Mouse (Mus musculus): ENCODE results near the gene Zbtb16. TPM values are rescaled to one million over a fixed set of nuclear protein-coding genes. Genes with fewer than 3 reads are reported as not detected.

Zbtb16 gene
- total RNA-seq, 1 experiment, result 0.36 TPM

GRCm38 (mm10) chr9:48736361-48737209, 99.4 kb downstream of the Zbtb16 start:
- no peak for DNase-seq (ENCODE audit: low read depth, low spot score)
- TF ChIP-seq CHD2 (IDR thresholded peaks at IDR 0.05; ENCODE audit: low read depth, low read length) (no peak), HCFC1 (IDR thresholded peaks at IDR 0.05; ENCODE audit: borderline replicate concordance, insufficient read depth, low read length) (no peak), MAFK (IDR thresholded peaks at IDR 0.05; ENCODE audit: insufficient read depth, low read depth, low read length) (no peak), ZNF384 (IDR thresholded peaks at IDR 0.05; ENCODE audit: low read depth, low read length) (no peak), ZC3H11A (IDR thresholded peaks at IDR 0.05; ENCODE audit: borderline replicate concordance, low read depth, low read length) (no peak)
- Histone ChIP-seq H3K4me1 (ENCODE audit: control insufficient read depth in 2 of 2, insufficient read depth in 2 of 2, low read length in 2 of 2, poor library complexity in 1 of 2) (no peaks in the 10 kb centered on the region; a peak in 1 of 4 replicates), H3K4me3 (ENCODE audit: insufficient read depth in 1 of 2, low read depth in 1 of 2, low read length in 2 of 2, poor library complexity in 1 of 2, severe bottlenecking in 1 of 2) (no peak overlapping the region), H3K36me3 (ENCODE audit: control insufficient read depth, insufficient read depth, low read length, poor library complexity, severe bottlenecking) (no peaks in the 10 kb centered on the region), H3K27ac (ENCODE audit: insufficient read depth, low read depth, low read length, poor library complexity, severe bottlenecking) (no peak overlapping the region), H3K9ac (ENCODE audit: insufficient read depth, low read depth, low read length, poor library complexity, severe bottlenecking) (no peak overlapping the region), H3K9me3 (ENCODE audit: control insufficient read depth, insufficient read depth, low read depth, low read length) (no peaks in the 10 kb centered on the region)
- in situ Hi-C loops (cut with MboI; ENCODE audit: low sequenced_read_pairs in 2 of 2, unreplicated experiment in 2 of 2), result no loop called here

- in situ Hi-C loops (cut with MboI; ENCODE audit: low sequenced_read_pairs in 2 of 2, unreplicated experiment in 2 of 2), result no loop called here
- H3K36me3 ChIP-seq (ENCODE audit: control insufficient read depth, insufficient read depth, low read length, poor library complexity, severe bottlenecking), result no peaks in the 10 kb centered on the region
- H3K9ac ChIP-seq (ENCODE audit: insufficient read depth, low read depth, low read length, poor library complexity, severe bottlenecking), result no peak overlapping the region
- H3K9me3 ChIP-seq (ENCODE audit: control insufficient read depth, insufficient read depth, low read depth, low read length), result no peaks in the 10 kb centered on the region
- no peaks in the 10 kb centered on the region; a peak in 1 of 4 replicates for H3K4me1 ChIP-seq (ENCODE audit: control insufficient read depth in 2 of 2, insufficient read depth in 2 of 2, low read length in 2 of 2, poor library complexity in 1 of 2)
- H3K4me3 ChIP-seq (ENCODE audit: insufficient read depth in 1 of 2, low read depth in 1 of 2, low read length in 2 of 2, poor library complexity in 1 of 2, severe bottlenecking in 1 of 2), result no peak overlapping the region
- DNase-seq (ENCODE audit: low read depth, low spot score), result no peak
- H3K27ac ChIP-seq (ENCODE audit: insufficient read depth, low read depth, low read length, poor library complexity, severe bottlenecking), result no peak overlapping the region
- TF ChIP-seq MAFK (IDR thresholded peaks at IDR 0.05; ENCODE audit: insufficient read depth, low read depth, low read length) (no peak), CHD2 (IDR thresholded peaks at IDR 0.05; ENCODE audit: low read depth, low read length) (no peak), HCFC1 (IDR thresholded peaks at IDR 0.05; ENCODE audit: borderline replicate concordance, insufficient read depth, low read length) (no peak), ZC3H11A (IDR thresholded peaks at IDR 0.05; ENCODE audit: borderline replicate concordance, low read depth, low read length) (no peak), ZNF384 (IDR thresholded peaks at IDR 0.05; ENCODE audit: low read depth, low read length) (no peak)
Measured at GRCm38 (mm10) chr9:48735466-48736312, 100.3 kb downstream of the Zbtb16 start.

GRCm38 (mm10) chr9:48734725-48735465, 101.1 kb downstream of the Zbtb16 start:
- Histone ChIP-seq H3K27ac (ENCODE audit: insufficient read depth, low read depth, low read length, poor library complexity, severe bottlenecking) (no peak overlapping the region), H3K4me1 (ENCODE audit: control insufficient read depth in 2 of 2, insufficient read depth in 2 of 2, low read length in 2 of 2, poor library complexity in 1 of 2) (no peaks in the 10 kb centered on the region), H3K9me3 (ENCODE audit: control insufficient read depth, insufficient read depth, low read depth, low read length) (no peaks in the 10 kb centered on the region), H3K36me3 (ENCODE audit: control insufficient read depth, insufficient read depth, low read length, poor library complexity, severe bottlenecking) (no peaks in the 10 kb centered on the region), H3K4me3 (ENCODE audit: insufficient read depth in 1 of 2, low read depth in 1 of 2, low read length in 2 of 2, poor library complexity in 1 of 2, severe bottlenecking in 1 of 2) (no peak overlapping the region), H3K9ac (ENCODE audit: insufficient read depth, low read depth, low read length, poor library complexity, severe bottlenecking) (no peak overlapping the region)
- in situ Hi-C loops (cut with MboI; ENCODE audit: low sequenced_read_pairs in 2 of 2, unreplicated experiment in 2 of 2), result no loop called here
- no peak for DNase-seq (ENCODE audit: low read depth, low spot score)
- no peak for TF ChIP-seq ZC3H11A (IDR thresholded peaks at IDR 0.05; ENCODE audit: borderline replicate concordance, low read depth, low read length)

DNA sequence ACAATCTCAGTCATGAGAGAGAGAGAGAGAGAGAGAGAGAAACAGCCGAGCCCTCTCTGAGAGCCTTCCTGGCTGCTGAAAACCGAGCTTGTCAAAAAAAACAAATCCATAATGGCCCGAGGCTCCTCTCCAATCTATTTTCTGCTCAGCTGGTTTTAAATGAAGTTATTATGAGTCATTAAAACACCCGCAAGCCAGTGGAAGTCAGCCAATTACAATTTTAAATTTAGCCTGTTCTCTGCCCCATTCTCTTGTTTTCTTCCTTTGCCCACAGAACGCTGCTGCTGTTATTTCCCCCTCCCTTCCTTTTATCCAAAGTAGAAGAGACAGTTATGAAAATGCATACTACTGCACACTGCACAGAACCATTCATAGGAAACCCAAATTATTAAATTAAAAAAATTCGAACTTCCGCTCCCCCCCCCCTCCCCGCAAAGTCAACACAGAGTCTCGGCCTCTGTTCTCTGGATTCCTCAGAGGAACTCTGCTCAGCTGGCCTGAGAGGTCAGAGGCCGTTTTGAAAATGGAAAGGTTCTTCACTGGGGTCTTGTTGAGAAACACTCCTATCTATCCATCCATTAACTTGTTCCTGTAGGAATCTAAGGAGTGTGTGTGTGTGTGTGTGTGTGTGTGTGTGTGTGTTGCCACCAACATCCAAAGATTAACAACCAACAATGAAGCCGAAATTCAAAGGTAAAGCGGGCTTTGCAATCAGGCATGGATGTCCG, 102.0 kb downstream of the Zbtb16 start:
- DNase-seq (ENCODE audit: low read depth, low spot score), result no peak

More for the DNA sequence above, 102.0 kb downstream of the Zbtb16 start:
- in situ Hi-C loops (cut with MboI; ENCODE audit: low sequenced_read_pairs in 2 of 2, unreplicated experiment in 2 of 2), result no loop called here
- TF ChIP-seq HCFC1 (IDR thresholded peaks at IDR 0.05; ENCODE audit: borderline replicate concordance, insufficient read depth, low read length) (no peak), ZC3H11A (IDR thresholded peaks at IDR 0.05; ENCODE audit: borderline replicate concordance, low read depth, low read length) (no peak), ZNF384 (IDR thresholded peaks at IDR 0.05; ENCODE audit: low read depth, low read length) (no peak), CHD2 (IDR thresholded peaks at IDR 0.05; ENCODE audit: low read depth, low read length) (no peak), MAFK (IDR thresholded peaks at IDR 0.05; ENCODE audit: insufficient read depth, low read depth, low read length) (no peak)
- Histone ChIP-seq H3K9me3 (ENCODE audit: control insufficient read depth, insufficient read depth, low read depth, low read length) (no peaks in the 10 kb centered on the region), H3K27ac (ENCODE audit: insufficient read depth, low read depth, low read length, poor library complexity, severe bottlenecking) (no peak overlapping the region), H3K4me1 (ENCODE audit: control insufficient read depth in 2 of 2, insufficient read depth in 2 of 2, low read length in 2 of 2, poor library complexity in 1 of 2) (no peaks in the 10 kb centered on the region), H3K9ac (ENCODE audit: insufficient read depth, low read depth, low read length, poor library complexity, severe bottlenecking) (no peak overlapping the region), H3K4me3 (ENCODE audit: insufficient read depth in 1 of 2, low read depth in 1 of 2, low read length in 2 of 2, poor library complexity in 1 of 2, severe bottlenecking in 1 of 2) (no peak overlapping the region), H3K36me3 (ENCODE audit: control insufficient read depth, insufficient read depth, low read length, poor library complexity, severe bottlenecking) (no peaks in the 10 kb centered on the region)
